Mouse (Mus musculus) stomach, postnatal 0 days (tissue): ENCODE results near the gene Nacc1. TPM values are rescaled to one million over a fixed set of nuclear protein-coding genes. Genes with fewer than 3 reads are reported as not detected.
"Not testable (repeated sequence)": the region's sequence is repeated elsewhere in the genome, so short reads cannot be mapped to it uniquely, and the experiment has no call there.

Experiments used
- ATAC-seq: fragments of 200-750 bp; cut with Nextera tagmentation; 2 replicates; pipeline ENCODE4 v1.8.0; 2017; ENCODE audit not compliant: low FRiP score, low TSS enrichment
- DNase-seq: peaks from one replicate; pipeline ENCODE4 v3.0.0-alpha.2; 2016; ENCODE audit warnings: low spot score
- H3K27ac ChIP-seq: fragments of 300-500 bp; sonication (generic); replicated peaks from 2 replicates; pipeline ENCODE4 v1.5.1; 2014; ENCODE audit warnings: mild to moderate bottlenecking, control low read depth
- H3K27me3 ChIP-seq: fragments of 300-500 bp; sonication (generic); 2 replicates; pipeline ENCODE4 v1.6.1; 2014; ENCODE audit warnings: low read length; ENCODE audit not compliant: control insufficient read depth, insufficient read depth
- H3K36me3 ChIP-seq: fragments of 300-500 bp; sonication (generic); 2 replicates; pipeline ENCODE4 v1.6.1; 2014; ENCODE audit warnings: low read length, mixed read lengths; ENCODE audit not compliant: control insufficient read depth, insufficient read depth
- H3K4me1 ChIP-seq: fragments of 300-500 bp; sonication (generic); replicated peaks from 2 replicates; pipeline ENCODE4 v1.6.1; 2014; ENCODE audit warnings: antibody characterized with exemption; ENCODE audit not compliant: control insufficient read depth, insufficient read depth
- H3K4me2 ChIP-seq: fragments of 300-500 bp; sonication (generic); replicated peaks from 2 replicates; pipeline ENCODE4 v1.6.1; 2014; ENCODE audit warnings: low read depth, mild to moderate bottlenecking, control low read depth, moderate library complexity
- H3K4me3 ChIP-seq: fragments of 300-500 bp; sonication (generic); 2 replicates; pipeline ENCODE4 v1.5.1; 2014; ENCODE audit warnings: low read depth, low read length, control low read depth
- H3K9ac ChIP-seq: fragments of 300-500 bp; sonication (generic); 2 replicates; pipeline ENCODE4 v1.6.1; 2014; ENCODE audit warnings: mild to moderate bottlenecking, low read length, control low read depth, mixed read lengths
- H3K9me3 ChIP-seq: fragments of 300-500 bp; sonication (generic); 2 replicates; pipeline ENCODE4 v1.6.1; 2016; ENCODE audit warnings: low read length; ENCODE audit not compliant: control insufficient read depth
- CTCF ChIP-seq: IDR thresholded peaks from 2 replicates; pipeline ENCODE4 v1.5.1; 2016; ENCODE audit warnings: antibody characterized with exemption, low read depth, mild to moderate bottlenecking, moderate library complexity
- EP300 ChIP-seq: optimal IDR thresholded peaks from 2 replicates; pipeline ENCODE3; 2016; ENCODE audit warnings: antibody characterized with exemption
- WGBS: fragments of 180-500 bp; shearing (Covaris S2); extraction: QIAGEN DNeasy Blood & Tissue Kit; methylation state at CpG from one replicate; pipeline ENCODE4 v1.1.7; 2014; 5-methylcytosine and 5-hydroxymethylcytosine counted together
- polyA plus RNA-seq: library from polyadenylated mRNA; unstranded; fragments of >200 nt; fragmentation: Nextera tagmentation; extraction: Ambion mirVana; gene quantifications from 2 replicates; pipeline ENCODE4 v1.2.1, GENCODE M21; 2015

Nacc1 gene
- polyA plus RNA-seq, 1 experiment from 2014 or later, result 6.8 TPM

DNA sequence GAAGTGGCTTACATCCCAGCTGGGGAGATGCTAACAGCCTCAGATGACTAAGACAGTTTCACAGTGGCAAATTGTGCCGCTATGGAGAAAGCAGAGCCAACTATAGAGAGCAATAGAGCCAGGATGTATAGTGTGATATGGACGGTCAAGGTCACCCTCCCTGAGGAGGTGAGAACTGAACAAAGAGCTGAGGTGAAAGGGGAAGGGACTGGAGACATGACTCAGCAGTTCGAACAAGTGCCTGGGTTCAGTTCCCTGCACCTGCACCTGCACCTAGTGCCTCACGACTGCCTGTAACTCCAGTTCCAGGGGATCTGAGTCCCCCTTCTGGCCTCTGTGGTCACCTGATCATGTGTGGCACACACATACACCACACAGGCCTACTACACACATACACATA lies 57.5 kb downstream of the Nacc1 start:
- 84% methylated on average over 4 of the region's 4 CpGs for WGBS
- DNase-seq (no peak), ATAC-seq (no peak)
- TF ChIP-seq EP300, result no peak
- TF ChIP-seq CTCF, result no peak
- Histone ChIP-seq H3K4me1 (no peaks in the 10 kb centered on the region), H3K36me3 (no peaks in the 10 kb centered on the region), H3K27me3 (no peaks in the 10 kb centered on the region), H3K27ac (no peak overlapping the region), H3K9me3 (no peaks in the 10 kb centered on the region), H3K4me2 (no peak overlapping the region), H3K4me3 (no peak overlapping the region), H3K9ac (no peak overlapping the region)

DNA sequence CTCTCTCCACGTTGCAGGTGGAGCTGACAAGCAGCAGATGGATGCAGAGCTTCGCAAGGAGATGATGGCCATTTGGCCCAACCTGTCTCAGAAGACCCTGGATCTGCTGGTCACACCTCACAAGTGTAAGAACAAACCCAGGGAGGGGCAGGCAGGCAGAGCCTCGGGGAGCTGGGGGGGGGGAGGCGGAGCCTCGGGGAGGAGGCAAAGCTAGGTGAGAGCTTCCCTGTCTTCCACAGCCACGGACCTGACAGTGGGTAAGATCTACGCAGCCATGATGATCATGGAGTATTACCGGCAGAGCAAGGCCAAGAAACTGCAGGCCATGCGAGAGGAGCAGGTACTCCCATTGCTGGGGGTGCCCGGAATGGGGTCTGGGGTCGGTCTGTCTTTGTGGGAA lies 58.1 kb downstream of the Nacc1 start:
- Histone ChIP-seq H3K4me1 (no peaks in the 10 kb centered on the region), H3K36me3 (no peaks in the 10 kb centered on the region), H3K4me3 (no peak overlapping the region), H3K9me3 (no peaks in the 10 kb centered on the region), H3K9ac (no peak overlapping the region), H3K4me2 (no peak overlapping the region), H3K27me3 (no peaks in the 10 kb centered on the region), H3K27ac (no peak overlapping the region)
- no peak for ATAC-seq
- no peak for DNase-seq
- no peak for TF ChIP-seq CTCF
- TF ChIP-seq EP300, result no peak
- WGBS, result 64% methylated on average over 11 of the region's 11 CpGs

DNA sequence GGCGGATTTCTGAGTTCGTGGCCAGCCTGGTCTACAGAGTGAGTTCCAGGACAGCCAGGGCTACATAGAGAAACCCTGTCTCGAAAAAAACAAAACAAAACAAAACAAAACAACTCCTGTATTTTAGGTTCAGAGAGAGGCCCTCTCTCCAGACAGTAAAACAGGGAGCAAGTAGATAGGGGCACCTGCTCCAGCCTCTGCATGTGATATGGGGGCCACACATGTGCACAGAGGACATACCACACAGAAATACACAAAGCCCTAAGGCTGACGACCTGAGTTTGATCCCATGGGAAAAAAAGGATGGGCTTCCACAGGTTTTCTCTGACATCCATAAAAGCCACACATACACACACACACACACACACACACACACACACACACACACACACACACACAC lies 64.2 kb downstream of the Nacc1 start:
- WGBS, result 71% methylated on average over 4 of the region's 4 CpGs
- not testable (repeated sequence) for H3K4me2 ChIP-seq, H3K4me1 ChIP-seq, H3K27me3 ChIP-seq, H3K27ac ChIP-seq, H3K9ac ChIP-seq, ATAC-seq, H3K4me3 ChIP-seq, H3K36me3 ChIP-seq, H3K9me3 ChIP-seq, DNase-seq

DNA sequence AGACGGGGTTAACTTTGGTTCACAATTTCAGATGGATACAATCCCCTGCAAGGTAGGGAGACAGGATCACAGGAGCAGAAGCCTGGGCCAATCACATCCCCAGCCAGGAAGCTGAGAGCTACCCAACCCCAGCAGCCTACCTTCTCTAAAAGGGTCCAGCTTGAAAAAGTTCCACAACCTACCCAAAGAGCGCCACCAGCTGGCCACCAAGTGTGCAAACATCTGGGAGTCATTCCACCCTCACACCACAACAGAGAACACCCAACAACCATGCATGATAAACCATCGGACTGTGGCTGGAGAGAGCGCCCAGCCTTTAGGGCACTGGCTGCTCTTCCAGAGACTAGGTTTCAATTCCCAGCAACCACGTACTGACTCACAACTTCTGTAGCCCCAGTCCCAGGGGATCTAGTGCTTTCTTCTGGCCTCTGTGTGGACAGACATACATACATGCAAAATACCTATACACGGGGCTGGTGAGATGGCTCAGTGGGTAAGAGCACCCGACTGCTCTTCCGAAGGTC lies 66.5 kb downstream of the Nacc1 start:
- no peak overlapping the region for H3K4me2 ChIP-seq
- DNase-seq (no peak), ATAC-seq (no peak)
- H3K4me3 ChIP-seq, result no peak overlapping the region
- no peak overlapping the region for H3K27ac ChIP-seq
- no peak for TF ChIP-seq EP300
- TF ChIP-seq CTCF, result 0 out of 2 replicates have a peak, but pooled peaks have one; percentile 22
- no peaks in the 10 kb centered on the region for H3K36me3 ChIP-seq
- H3K9me3 ChIP-seq, result no peaks in the 10 kb centered on the region
- H3K9ac ChIP-seq, result no peak overlapping the region
- H3K4me1 ChIP-seq, result no peaks in the 10 kb centered on the region
- no peaks in the 10 kb centered on the region for H3K27me3 ChIP-seq
- 72% methylated on average over 8 of the region's 8 CpGs for WGBS

Other genes with a start within 250 kb of the Nacc1 start
- 82.8 and 86.6 TPM in 2 replicates for gene Ier2, start 25.0 kb downstream of the Nacc1 start, polyA plus RNA-seq
- gene Trmt1, start 1.6 kb downstream of the Nacc1 start, polyA plus RNA-seq, result 45.1 and 49.9 TPM in 2 replicates
- gene Lyl1, start 13.6 kb upstream of the Nacc1 start, polyA plus RNA-seq, result 4.0 and 4.3 TPM in 2 replicates
- 1.7 and 2.0 TPM in 2 replicates for gene G430095P16Rik, start 35.1 kb upstream of the Nacc1 start, polyA plus RNA-seq
- 36.5 and 36.6 TPM in 2 replicates for gene Nfix, start 112.5 kb upstream of the Nacc1 start, polyA plus RNA-seq
- 3.3 TPM in 2 replicates for gene Dand5, start 135.0 kb upstream of the Nacc1 start, polyA plus RNA-seq
- gene Gadd45gip1, start 143.7 kb upstream of the Nacc1 start, polyA plus RNA-seq, result 38.5 and 39.3 TPM in 2 replicates
- 69.8 and 70.6 TPM in 2 replicates for gene Rad23a, start 152.8 kb upstream of the Nacc1 start, polyA plus RNA-seq
- 522 and 537 TPM in 2 replicates for gene Calr, start 159.1 kb upstream of the Nacc1 start, polyA plus RNA-seq
- gene Farsa, start 169.1 kb upstream of the Nacc1 start, polyA plus RNA-seq, result 43.3 and 44.3 TPM in 2 replicates
- gene Syce2, start 184.2 kb upstream of the Nacc1 start, polyA plus RNA-seq, result 25.0 and 27.3 TPM in 2 replicates
- 18.5 and 21.1 TPM in 2 replicates for gene Gcdh, start 206.1 kb upstream of the Nacc1 start, polyA plus RNA-seq
- 0.51 and 0.82 TPM in 2 replicates for gene Klf1, start 214.1 kb upstream of the Nacc1 start, polyA plus RNA-seq
- gene Dnase2a, start 220.7 kb upstream of the Nacc1 start, polyA plus RNA-seq, result 15.9 and 17.4 TPM in 2 replicates
- gene Mast1, start 249.5 kb upstream of the Nacc1 start, polyA plus RNA-seq, result 0.87 and 1.1 TPM in 2 replicates